Mouse (Mus musculus) kidney, postnatal 4 days (tissue): ENCODE measurements around the gene Slc38a3.

ENCODE experiments used
- DNase-seq, 2 experiments: peaks; one replicate each; pipeline ENCODE4 v3.0.0; 2021; ENCODE audit warnings: mixed read lengths in 2 of 2

Slc38a3 gene

DNA sequence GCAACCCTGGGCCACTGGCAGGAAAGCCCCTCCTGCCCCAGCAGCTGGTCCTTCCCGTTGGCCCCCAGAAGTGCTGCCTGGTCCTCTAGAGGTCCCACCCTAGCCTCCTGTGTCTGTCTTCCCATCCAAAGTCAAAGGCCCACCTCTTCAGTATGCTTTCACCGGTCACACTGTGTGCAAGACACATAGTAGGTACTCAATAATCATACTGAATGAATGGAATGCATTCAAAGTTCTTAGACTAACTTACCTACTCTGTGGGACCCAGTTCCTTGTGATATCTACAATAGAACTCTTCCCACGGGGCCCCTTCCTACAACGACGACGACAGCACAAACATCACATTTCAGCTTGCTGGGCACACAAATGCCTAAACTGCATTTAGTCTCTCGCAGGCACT lies 4.0 kb downstream of the Slc38a3 start:
- no peak for DNase-seq

DNA sequence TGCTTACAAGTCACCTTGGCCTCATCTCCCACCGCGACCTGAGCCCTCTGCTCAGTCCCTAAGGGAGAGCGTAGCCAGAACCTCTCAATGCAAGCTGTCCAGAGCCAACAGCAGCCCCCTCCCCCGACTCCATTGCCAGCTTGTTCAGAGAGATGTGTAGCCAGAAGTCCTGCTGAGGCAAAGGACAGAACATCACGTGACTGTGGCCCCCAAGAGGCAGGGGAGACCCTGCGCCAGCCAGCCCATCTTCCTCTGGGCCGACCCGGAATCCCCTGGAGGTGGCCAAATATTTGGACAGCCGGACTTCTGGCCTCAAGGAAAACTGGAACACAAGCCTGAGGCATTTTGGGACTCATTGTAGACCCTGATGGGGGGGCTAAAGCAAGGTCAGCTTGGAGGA lies 5.8 kb downstream of the Slc38a3 start:
- DNase-seq = no peak

DNA sequence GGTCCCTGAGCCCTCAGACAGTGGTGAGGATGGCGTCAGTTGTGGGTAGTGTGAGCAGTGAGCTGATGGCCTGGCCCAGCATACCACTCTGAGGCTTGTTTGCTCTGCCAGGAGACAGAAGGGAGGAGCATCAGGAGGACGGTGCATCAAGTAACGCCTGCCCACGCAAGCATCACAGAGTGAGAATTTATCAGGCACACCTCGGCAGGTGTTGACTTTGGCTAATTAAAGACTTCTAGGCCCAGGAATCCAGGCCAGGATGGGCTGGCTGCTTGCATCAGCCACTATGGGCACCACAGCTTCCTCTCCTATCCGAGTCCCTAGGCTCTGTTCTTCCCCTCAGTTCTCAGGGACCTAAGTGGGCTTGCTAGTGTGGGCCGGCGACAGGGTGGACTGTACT lies 7.0 kb downstream of the Slc38a3 start:
- DNase-seq = no peak

DNA sequence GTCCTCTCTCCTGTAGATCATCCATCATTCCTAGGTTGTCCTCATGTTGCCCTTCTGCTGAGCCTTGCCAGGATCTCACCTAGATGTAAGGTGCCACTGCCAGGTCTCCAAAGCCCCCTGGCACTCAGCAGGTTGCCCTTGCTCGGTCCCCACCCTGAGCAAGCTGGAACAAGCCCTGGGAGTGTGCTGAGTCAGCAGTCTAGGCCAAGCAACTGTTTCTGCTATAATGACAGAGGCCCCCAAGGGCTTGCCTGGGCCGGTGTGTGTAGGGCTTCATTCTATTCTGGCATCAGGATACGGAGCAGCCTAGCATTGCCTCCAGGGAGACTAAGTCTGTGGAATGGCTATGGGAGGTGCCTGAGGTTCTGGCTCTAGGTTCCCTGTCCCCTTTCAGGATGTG lies 8.6 kb downstream of the Slc38a3 start:
- DNase-seq = no peak

DNA sequence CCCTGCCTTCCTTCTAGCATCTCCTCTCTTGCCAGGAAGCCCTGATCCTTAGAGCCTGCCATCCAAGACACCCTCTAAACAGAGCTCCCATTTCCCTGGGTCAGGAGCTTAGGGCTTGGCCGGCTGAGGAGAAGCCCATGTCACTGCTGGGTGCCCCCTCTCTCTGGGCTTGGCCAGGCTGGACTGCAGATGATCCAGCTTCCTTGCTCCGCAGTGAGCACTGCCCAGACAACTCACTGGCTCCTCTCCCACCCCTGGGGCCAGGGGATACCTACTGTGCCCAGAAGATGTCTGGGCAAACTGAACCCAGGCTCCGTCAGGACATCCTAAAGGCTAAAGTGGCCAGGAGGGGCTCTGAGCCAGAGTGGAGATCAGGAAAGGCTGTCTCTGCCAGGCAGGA lies 9.4 kb downstream of the Slc38a3 start:
- DNase-seq = no peak

DNA sequence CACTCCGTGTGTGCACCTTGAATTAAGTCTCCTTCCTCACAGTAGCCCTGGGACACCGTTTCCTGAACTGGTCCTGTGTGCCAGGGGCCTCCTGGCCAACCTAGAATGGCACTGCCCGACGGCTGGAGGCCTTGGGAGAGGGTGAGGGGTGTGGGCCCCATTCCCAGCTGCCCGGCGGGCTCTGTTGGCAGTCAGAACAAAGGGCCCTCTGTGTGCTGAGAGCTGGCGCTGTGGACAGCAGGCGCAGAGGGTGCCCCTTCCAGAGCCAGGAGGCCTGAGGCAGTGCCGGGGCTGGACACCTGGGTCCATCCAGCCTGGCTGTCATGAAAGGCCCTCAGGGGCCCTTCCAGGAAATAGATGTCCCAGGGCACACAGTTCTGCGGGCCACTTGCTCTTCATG lies 9.8 kb downstream of the Slc38a3 start:
- no peak for DNase-seq

DNA sequence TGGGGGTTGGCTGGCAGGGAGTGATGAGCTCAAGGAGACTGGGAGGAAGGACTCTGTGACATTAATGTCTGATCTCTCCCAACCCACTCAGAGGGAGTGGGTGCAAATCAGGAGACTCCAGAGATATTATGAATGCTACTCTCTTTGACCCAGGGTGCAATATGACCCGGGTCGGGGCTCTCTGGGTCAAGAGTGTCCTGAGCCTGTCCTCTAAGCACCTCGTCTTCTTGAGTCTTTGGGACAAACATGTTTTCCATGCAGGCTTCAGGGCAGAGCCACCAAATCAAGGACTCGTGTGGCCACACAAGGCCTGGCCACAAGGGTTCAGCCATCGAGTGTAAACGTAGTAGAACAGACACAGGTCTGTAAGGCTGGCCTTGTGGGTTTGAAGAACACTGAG lies 11.2 kb downstream of the Slc38a3 start:
- DNase-seq = no peak

DNA sequence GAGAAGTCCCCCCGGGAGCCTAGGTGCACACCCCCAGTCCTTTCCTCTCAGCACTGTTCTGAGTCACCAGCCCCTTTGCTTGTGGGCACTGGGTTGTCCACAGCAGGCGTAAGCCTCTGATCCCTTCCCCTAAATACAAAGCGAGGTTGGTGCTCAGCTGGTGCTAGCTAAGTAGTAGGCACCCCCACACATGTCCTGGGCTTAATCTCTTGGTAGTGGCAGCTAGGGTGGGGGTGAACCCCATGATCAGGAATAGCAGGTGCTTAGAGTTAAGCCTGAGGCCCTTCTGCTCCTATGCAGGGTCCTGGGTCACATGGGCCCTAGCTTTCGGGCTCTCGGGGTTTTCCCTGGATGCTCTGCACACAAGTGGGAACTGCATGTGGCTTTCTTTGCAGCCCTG lies 12.2 kb downstream of the Slc38a3 start:
- DNase-seq = no peak

DNA sequence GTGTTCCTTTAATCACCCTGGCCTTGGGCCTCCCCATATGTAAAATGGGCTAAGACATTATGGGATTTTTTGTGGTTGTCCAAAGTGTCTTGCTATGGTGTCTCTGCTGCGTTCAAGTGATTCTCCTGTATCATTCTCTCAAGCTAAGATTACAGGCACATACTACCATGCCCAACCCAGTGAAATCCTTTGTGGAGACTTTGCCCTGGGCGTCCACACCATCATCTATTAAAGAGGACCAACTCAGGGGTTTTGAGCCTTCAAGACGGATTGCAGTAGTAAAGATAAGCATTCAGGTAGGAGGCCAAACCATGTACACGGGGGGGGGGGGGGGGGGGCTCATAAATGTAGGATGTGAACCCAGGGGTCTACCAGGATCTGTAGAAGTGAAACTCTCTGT lies 14.7 kb downstream of the Slc38a3 start:
- DNase-seq = no peak

DNA sequence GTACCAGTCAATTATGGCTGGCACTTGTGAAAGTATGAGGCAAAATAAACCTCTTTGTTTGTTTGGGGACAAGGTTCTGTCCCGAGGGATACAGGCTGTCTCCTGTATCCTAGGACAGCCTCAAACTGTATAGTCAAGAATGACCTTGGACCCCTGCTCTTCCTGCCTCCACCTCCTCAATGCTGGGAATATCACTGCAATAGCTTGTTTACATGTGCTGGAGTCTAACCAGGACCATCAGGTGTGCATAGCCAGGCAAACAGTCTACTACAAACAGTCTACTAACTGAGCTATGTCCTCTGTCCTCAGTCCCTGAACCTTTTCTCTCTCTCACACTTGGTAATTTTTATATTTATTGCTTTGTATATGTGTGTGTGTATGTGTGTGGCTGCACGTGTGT lies 15.9 kb downstream of the Slc38a3 start:
- DNase-seq = no peak

DNA sequence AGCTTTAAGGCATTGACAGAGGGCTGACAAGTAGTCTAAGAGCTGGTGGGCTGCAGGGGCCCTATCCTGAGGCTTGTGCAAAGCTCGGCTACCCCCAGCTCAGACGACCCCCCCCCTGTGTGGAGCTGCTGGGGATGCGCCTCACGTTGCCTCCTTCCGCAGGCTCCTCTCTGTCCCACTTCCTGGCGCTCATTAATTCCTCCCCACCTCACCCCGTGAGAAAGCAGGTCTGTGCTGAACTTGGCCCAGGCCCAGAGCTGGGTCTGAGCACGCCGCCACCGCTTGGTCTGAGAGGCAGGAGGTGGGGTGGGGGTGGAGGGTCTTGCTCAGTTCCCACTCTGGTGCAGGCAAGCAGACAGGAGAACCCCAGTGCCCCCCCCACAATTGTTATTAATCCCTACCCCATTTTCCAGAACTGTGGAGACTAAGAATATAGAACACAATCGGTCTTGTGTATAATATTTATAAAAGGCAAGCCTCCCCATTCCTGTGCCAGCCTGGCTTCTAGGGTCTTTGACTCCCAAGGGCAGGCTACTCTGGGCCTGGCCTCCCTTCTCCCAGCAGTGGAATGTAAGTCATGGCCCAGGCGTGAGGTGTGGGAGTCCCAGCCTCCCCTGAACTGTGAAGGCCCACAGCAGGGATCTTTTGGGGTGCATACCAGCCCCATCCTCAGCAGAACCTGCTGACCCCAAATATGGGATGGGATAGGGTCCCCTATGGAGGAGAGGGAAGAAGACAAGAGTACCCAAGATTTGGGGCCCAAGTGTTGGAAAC lies 18.4 kb downstream of the Slc38a3 start:
- DNase-seq = no peak

DNA sequence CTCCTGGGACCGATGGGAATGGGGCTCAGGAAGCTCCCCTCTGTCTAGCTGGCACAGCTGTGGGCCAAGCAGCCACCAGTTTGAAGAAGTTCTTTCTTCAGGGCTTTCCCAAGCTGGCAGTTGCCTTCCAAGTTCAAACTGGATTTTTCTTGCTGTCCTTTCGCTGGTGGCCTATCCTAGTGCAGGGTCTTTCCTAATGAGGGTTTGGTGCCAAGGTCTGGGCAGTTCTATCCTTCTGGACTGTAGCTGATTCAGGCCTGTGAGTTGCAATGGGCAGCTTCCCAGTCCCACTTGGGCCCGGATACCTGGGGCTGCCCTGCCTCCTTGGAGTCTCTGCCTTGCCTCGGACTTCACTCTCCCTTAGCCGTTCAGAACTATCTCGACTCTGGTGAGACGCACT lies 19.1 kb downstream of the Slc38a3 start:
- no peak for DNase-seq

DNA sequence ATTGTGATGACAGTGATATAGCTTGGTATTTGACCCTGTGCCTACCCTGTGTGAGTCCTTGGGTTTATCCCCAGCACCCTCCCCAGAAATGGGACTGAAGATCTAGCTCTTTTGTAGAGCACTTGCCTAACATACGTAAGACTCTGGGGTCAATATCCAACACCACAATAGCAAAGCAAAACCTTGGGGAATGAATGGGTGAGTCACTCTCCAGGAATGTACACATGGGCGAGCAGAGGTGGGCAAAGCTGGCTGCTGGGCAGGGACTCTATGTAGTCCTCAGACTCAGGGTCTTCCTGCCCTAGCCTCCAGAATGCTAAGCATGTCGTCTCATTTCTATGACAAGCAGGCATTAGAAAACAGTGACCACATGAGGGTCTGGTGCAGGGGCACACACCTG lies 20.6 kb downstream of the Slc38a3 start:
- no peak for DNase-seq

DNA sequence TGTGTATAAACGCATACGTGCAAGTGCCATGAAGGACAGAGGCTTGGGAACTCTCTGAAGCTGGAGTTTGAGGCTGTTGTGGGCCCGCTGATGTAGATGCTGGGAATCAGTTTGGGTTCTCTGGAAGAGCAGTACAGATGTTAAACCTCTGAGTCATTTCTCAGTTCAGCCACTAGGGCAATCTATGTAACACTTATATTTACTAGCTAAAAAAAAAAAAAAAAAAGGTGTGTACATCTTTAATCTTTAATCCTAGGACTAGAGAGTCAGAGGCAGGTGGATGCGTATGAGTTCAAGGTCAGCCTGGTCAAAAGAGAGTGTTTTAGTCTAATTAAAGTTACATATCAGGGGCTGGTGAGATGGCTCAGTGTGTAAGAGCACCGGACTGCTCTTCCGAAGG lies 22.4 kb downstream of the Slc38a3 start:
- no peak for DNase-seq

DNA sequence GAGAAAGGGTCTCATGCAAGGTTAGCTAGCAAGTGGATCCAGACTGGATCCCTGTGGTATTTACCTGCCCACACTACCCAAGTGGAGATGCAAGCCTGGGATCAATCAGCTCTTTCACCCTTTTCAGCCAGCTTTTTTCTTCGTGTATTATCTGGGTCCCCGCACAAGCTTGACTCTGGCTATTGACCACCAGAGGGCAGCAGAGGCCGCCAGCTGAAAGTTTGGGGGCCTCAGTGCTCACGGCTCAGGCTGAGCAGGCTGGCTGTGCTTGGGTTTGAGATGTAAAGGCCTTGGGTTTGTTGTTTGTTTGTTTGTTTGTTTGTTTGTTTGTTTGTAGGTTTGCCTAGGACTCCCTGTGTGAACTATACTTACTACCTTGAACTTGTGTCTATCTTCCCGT lies 23.8 kb downstream of the Slc38a3 start:
- DNase-seq = peak; percentile 89 to 90

DNA sequence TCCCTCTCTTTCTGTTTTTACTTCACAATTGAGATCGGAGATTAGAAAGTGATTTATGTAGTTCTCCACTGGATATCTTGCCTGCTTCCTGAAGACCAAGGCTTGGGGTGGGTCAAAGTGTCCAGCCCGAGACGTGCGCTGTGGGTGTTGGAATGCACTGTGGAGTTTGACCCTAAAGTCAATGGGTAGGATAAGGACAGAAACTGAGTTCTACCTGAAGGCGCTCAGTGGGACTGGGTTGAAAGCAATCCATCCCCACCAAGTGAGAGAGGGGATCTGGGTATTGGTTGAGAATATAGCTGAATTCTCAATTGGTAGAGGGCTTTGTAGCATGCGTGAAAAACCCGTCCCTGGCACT lies 24.2 kb downstream of the Slc38a3 start:
- DNase-seq = no peak

DNA sequence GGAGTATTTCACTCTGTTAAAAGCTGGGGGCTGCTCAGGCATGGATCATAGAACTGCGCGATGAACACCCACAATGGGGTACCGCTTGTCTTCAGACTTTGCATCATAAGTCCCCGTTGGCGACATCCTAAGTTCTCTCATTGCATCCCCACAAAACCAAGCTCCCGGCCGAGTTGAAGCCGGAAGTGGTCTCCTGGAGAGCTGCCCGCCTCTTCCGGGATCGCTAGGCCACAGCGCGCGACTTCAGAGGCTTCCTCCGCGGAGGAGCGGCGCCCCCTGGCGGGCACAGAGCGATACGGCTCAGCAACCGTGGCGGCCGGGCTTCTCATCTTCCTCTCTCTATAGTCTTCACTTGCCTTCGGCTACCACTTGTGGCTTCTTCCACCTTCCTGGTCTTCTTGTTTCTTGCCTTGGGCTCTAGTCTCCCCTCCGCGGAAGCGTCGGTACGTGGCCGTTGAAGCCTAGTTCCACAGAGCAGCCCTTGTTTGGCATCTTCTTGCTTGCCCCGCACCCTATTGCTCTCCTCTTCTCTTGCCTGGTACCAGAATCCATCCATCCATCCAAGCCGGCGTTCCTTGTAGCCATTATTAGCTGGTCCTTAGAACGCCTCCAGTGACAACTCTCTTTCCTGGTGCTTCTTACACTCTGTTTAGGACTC lies 24.7 kb downstream of the Slc38a3 start:
- DNase-seq = peak; percentile 96

DNA sequence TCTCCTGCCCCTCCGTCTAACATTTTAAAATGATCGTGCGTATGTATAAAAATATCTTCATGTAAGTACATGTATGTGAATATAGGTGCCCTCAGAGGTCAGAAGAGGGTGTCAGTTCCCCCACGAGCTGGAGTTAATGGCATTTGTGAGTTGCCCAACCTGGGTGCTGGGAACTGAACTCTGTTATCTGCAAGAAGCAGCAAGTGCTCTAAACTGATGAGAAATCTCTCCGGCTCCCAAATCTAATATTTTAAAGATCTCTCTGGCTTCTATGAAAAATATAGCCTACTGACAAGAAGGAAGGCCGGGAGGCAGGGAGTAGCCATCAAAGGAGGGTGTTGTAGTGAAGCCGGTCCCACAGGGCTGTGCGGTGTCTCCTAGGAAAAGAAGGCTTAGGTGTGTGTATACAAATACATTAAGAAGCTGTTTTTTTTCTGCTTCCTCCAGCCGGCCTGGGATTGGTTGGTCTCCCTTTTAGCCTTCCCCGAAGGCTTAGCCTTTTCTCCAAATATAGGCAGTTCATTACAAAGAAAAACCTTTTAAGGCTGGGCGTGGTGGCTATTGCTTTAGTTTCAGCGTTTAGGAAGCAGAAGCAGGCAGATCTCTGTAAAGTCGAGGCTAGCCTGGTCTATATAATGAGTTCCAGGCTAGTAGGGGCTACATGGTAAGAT lies 25.7 kb downstream of the Slc38a3 start:
- DNase-seq = no peak

DNA sequence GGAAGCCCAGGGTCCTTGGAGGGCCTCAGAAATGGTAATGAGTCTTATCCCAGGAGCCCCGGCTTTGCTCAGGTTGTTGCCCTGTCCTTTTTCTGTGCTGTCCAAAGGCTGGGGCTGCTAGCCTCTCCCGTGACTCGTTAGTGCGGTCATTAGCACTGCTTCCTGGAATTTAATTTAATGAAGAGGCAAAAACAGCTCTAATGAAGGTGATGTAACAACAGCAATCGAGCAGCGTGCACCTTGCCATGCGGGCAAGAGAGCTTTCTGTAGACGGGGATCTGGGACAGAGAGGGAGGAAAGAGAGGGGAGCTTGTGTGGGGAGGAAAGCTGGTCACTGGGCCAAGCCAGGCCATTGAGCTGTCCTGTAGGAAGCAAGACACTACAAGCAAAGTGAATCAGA lies 27.7 kb downstream of the Slc38a3 start:
- DNase-seq = no peak

DNA sequence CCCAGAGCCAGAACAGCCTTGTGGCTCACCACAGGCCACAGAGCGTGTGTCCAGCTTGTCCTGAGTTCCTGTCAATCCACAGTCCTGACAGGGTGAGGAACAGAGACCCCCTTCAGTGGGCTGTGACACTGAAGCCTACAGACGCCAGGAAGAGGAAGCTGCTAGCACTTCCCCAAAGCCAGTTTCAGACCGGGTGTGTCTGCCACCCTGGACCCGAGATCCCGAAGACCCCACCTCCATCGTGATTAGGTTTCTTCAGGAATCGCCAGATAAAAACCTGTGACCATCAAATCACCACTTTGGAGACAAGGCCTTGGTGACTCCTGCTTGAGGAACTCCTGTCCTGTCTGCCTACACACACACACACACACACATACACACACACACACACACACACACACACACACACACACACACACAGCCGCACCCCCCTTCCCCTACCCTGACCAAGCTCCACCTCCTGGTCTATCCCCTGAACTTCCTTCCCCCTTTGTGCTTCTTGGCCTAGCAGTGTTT lies 29.0 kb downstream of the Slc38a3 start:
- DNase-seq = peak; percentile 33 to 55

DNA sequence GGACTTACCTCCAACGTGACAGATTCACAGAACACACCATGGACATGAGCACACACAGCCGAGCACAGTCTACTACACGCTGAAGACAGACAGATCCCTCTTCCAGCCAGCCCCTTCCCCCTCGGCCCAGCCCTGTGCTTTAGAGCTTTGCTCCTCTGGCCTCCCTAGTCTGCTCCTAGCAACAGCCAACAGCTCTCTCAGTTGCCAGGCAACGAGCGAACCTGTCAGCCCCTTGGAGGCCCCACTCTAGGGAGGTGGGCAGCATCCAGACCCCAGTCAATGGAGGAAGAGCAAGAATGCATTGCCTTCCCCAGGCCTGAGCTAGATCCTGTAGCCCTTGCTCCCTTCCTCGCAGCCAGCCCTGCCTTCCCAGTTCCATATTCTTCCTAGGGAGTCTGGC lies 32.3 kb downstream of the Slc38a3 start:
- DNase-seq = no peak

DNA sequence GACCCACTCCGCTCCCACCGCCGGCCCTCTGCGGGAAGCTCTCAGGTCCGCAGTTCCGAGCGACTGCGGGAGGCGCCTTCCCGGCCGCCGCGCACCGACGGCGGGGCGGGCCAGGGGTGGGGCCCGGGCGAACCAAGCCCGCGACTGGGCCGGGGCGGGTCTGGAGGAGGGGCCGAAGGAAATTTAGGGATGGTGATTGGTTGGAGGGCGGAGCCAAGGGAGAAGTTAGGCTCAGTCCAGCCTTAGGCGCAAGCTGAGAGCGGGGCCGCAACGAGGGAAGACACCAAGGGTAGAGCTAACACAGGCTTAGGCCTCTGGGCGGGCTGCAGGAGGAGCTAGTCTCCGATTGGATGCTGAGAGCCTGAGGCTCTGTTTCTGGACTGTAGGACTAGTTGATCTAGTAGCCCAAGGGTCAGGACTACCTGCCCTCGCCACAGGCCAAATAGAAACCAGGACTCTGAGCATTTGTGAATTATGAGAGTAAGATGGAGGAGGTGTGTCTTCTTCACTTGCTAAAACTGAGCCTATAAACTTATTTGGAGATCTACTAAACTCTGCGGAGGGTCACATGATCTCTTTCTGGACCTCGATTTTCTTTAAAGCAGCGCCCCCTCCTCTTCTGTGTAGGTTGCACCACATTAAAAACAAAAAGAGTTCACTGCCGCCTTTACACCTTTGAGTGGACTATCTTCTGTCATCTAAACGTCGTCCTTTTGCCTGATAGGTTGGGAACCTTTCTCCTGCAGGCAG lies 33.9 kb downstream of the Slc38a3 start, which contains the start of gene Gnai2:
Gene Gnai2 (minus strand): TSS at position 89 of the 750 bp plus-strand sequence.
- peak; percentile 96 to 97 for DNase-seq
